19 mouse cellular contexts compared by ENCODE assay signal in the genomic region with DNA sequence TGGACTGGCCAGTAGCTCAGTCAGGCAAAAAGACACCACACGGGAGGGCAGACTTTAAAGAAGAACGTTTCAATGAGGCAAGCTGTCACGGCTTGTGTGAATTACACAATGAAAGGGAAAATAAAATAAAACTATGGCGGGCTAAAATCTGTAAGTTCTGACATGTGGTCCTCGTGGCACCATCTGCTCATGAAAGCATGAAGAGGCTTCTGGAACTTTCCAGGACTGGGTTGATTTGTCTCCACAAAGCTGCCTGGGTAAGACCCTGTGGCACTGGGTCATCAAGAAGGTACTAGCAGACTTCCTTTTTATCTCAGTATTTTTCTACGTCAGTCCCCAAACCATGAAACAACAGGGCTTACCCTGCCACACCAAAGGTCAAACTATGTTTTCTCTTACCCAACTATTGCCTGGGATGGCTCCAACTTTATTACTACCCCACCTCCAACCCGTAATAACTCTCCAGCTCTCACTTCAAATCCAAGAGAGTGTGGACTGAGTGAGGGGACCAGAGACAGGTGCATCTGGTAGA.
"Had no signal": no experiment of that assay in that cellular context is flagged by ENCODE, and none has a peak within 500 bp of the region (broad histone marks: within the 10 kb centered on the region; RNA-seq: fewer than 3 reads in every experiment).

No protein-coding gene starts in this region.

- H3K4me2 ChIP-seq: limb, embryonic 13.5 days; liver, embryonic 13.5 days; lung, embryonic 14.5 days; midbrain, embryonic 11.5 days had no signal

- H3K27ac ChIP-seq: layer of hippocampus, adult 2 months; limb, embryonic 10.5 days; limb, embryonic 13.5 days; liver, embryonic 13.5 days had no signal

- H3K9me3 ChIP-seq: limb, embryonic 10.5 days; limb, embryonic 13.5 days; liver, embryonic 13.5 days had no signal

- H3K27me3 ChIP-seq: limb, embryonic 13.5 days; liver, embryonic 13.5 days had no signal

- H3K4me3 ChIP-seq: layer of hippocampus, adult 2 months; limb, embryonic 10.5 days; limb, embryonic 13.5 days; liver, embryonic 13.5 days had no signal

- ATAC-seq: lung, postnatal 0 days had no signal

- H3K36me3 ChIP-seq: limb, embryonic 10.5 days; limb, embryonic 13.5 days; liver, embryonic 13.5 days had no signal

- H3K9ac ChIP-seq: limb, embryonic 13.5 days; liver, embryonic 13.5 days; lung, embryonic 14.5 days had no signal

- DNase-seq: kidney, adult 18-20 months; kidney, adult 9 months; kidney, postnatal 14 days; layer of hippocampus, adult 9-11 months; liver; liver, embryonic 13.5 days; lung, embryonic 14.5 days; lung, postnatal 36 days; midbrain, embryonic 14.5 days; retina, postnatal 1 day; right cerebral cortex, postnatal 25 days; spleen, adult 18-20 months; thymus, adult 18-20 months; thymus, postnatal 36 days had no signal

- H3K4me1 ChIP-seq: limb, embryonic 10.5 days; limb, embryonic 13.5 days; liver, embryonic 13.5 days had no signal
